Comparison of ENCODE assay signal across 23 mouse cellular contexts in the genomic region with DNA sequence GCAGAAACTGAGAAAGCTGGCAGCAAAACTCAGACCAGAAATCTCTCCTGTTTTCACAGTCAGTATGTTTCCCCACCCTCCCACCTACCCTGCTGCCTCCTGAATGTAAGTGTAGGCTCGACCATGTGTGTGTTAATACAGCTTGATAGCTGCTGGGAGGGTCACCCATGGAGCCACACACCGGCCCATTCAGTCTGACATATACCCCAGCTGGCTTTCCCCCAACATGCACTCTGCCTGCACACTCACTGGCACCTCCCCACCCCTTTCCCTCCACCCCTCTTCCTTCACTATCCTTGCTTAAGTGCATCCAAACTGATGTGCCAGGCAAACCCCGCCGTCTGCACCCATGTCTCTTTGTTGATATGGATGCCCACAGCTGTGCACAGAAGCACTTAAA. TPM values are rescaled to one million over a fixed set of nuclear protein-coding genes. Genes with fewer than 3 reads are reported as not detected.
DNase-seq lines count a peak whose midpoint lies in the region; ATAC-seq and TF ChIP-seq lines count a peak whose summit lies in the region.
"Had no signal": no experiment of that assay in that cellular context is flagged by ENCODE, and none has a peak within 500 bp of the region (broad histone marks: within the 10 kb centered on the region; RNA-seq: fewer than 3 reads in every experiment).

No protein-coding gene starts in this region.

- TF ChIP-seq CTCF in hindbrain, postnatal 0 days (IDR thresholded peaks at IDR 0.05; ENCODE audit: low read depth) = no peak

- H3K4me1 ChIP-seq in hindbrain, postnatal 0 days (ENCODE audit: insufficient read depth, low read length) = no peaks in the 10 kb centered on the region
- H3K4me1 ChIP-seq in hindbrain, embryonic 16.5 days (ENCODE audit: control insufficient read depth, insufficient read depth, low read depth, low read length) = peaks cover 4% of the 10 kb centered on the region
- peaks cover 47% of the 10 kb centered on the region for H3K4me1 ChIP-seq in limb, embryonic 10.5 days

- 0 out of 2 replicates have a peak, but pooled peaks have one; percentile 59 for ATAC-seq in hindbrain, postnatal 0 days
- ATAC-seq in hindbrain, embryonic 16.5 days = no peak
- ATAC-seq: activated CD4-positive, CD25-positive, alpha-beta regulatory T cell, adult 4 months; CD4-positive, CD25-positive, alpha-beta regulatory T cell, adult 4 months; forebrain, embryonic 13.5 days; forebrain, embryonic 15.5 days; Patski had no signal

- H3K36me3 ChIP-seq in hindbrain, postnatal 0 days (ENCODE audit: insufficient read depth, low read length) = no peaks in the 10 kb centered on the region
- no peaks in the 10 kb centered on the region for H3K36me3 ChIP-seq in hindbrain, embryonic 16.5 days (ENCODE audit: control insufficient read depth, insufficient read depth, low read length)
- no peaks in the 10 kb centered on the region for H3K36me3 ChIP-seq in limb, embryonic 10.5 days
- H3K36me3 ChIP-seq: embryonic facial prominence, embryonic 10.5 days; embryonic facial prominence, embryonic 12.5 days; forebrain, embryonic 15.5 days; G1E had no signal

- H3K4me3 ChIP-seq in hindbrain, postnatal 0 days (ENCODE audit: low read length) = no peak overlapping the region
- H3K4me3 ChIP-seq in hindbrain, embryonic 16.5 days (ENCODE audit: low read length) = no peak overlapping the region
- no peak overlapping the region for H3K4me3 ChIP-seq in limb, embryonic 10.5 days
- H3K4me3 ChIP-seq: embryonic facial prominence, embryonic 10.5 days; embryonic facial prominence, embryonic 12.5 days; forebrain, embryonic 13.5 days; forebrain, embryonic 15.5 days had no signal

- WGBS in hindbrain, postnatal 0 days = 60% methylated on average over 4 of the region's 4 CpGs
- WGBS in hindbrain, embryonic 16.5 days = 56% methylated on average over 4 of the region's 4 CpGs
- WGBS in limb, embryonic 10.5 days = 86% methylated on average over 4 of the region's 4 CpGs

- H3K27ac ChIP-seq in hindbrain, postnatal 0 days = no peak overlapping the region
- no peak overlapping the region for H3K27ac ChIP-seq in hindbrain, embryonic 16.5 days (ENCODE audit: low read depth, low read length)
- H3K27ac ChIP-seq in limb, embryonic 10.5 days = peak overlapping the region; percentile 90; the same call in 1 of the 2 replicates
- H3K27ac ChIP-seq: embryonic facial prominence, embryonic 10.5 days; embryonic facial prominence, embryonic 12.5 days; forebrain, embryonic 13.5 days; forebrain, embryonic 15.5 days had no signal

- no peaks in the 10 kb centered on the region for H3K27me3 ChIP-seq in hindbrain, postnatal 0 days (ENCODE audit: insufficient read depth, low read length)
- H3K27me3 ChIP-seq in hindbrain, embryonic 16.5 days (replicated peaks; ENCODE audit: control insufficient read depth, insufficient read depth, low read length) = peaks cover 6% of the 10 kb centered on the region
- H3K27me3 ChIP-seq in limb, embryonic 10.5 days (ENCODE audit: low read depth, poor library complexity, severe bottlenecking) = peaks cover 100% of the 10 kb centered on the region
- H3K27me3 ChIP-seq: CH12.LX; forebrain, embryonic 15.5 days had no signal

- H3K9ac ChIP-seq in hindbrain, postnatal 0 days (replicated peaks; ENCODE audit: low read length) = no peak overlapping the region
- H3K9ac ChIP-seq in hindbrain, embryonic 16.5 days (ENCODE audit: low read depth, low read length) = no peak overlapping the region
- H3K9ac ChIP-seq: embryonic facial prominence, embryonic 12.5 days; forebrain, embryonic 13.5 days; forebrain, embryonic 15.5 days had no signal

- H3K4me2 ChIP-seq in hindbrain, postnatal 0 days (ENCODE audit: low read depth, low read length) = no peak overlapping the region
- H3K4me2 ChIP-seq in hindbrain, embryonic 16.5 days (ENCODE audit: low read length) = no peak overlapping the region
- H3K4me2 ChIP-seq: embryonic facial prominence, embryonic 12.5 days; forebrain, embryonic 13.5 days; forebrain, embryonic 15.5 days had no signal

- no peaks in the 10 kb centered on the region for H3K9me3 ChIP-seq in hindbrain, postnatal 0 days (ENCODE audit: low read length)
- H3K9me3 ChIP-seq in hindbrain, embryonic 16.5 days (ENCODE audit: control insufficient read depth, low read length) = no peaks in the 10 kb centered on the region
- H3K9me3 ChIP-seq in limb, embryonic 10.5 days (replicated peaks) = no peaks in the 10 kb centered on the region
- H3K9me3 ChIP-seq: embryonic facial prominence, embryonic 10.5 days; embryonic facial prominence, embryonic 12.5 days; forebrain, embryonic 13.5 days; forebrain, embryonic 15.5 days; G1E had no signal

- DNase-seq in hindbrain, postnatal 0 days (ENCODE audit: low spot score) = no peak
- DNase-seq in limb, embryonic 10.5 days (ENCODE audit: low spot score) = no peak
- peak; percentile 53 for DNase-seq in retina, postnatal 1 day
- no peak for DNase-seq in frontal cortex, postnatal 10 days (ENCODE audit: low spot score in 2 of 2)
- DNase-seq: adrenal gland, adult 8-10 months; adrenal gland, postnatal 14 days; adrenal gland, postnatal 36 days; B cell, adult 2 months; cerebellum, adult 11-12 months; cerebellum, adult 2 months; cerebellum, adult 9-10 months; cerebellum, postnatal 10 days; cerebellum, postnatal 25 days had no signal

RNA-seq across cellular contexts. Expression of a gene that starts 26.0 kb away (rescaled TPM):
- total RNA-seq in hindbrain, postnatal 0 days (2014; rRNA removed) = 194 and 216 TPM in 2 replicates
- polyA plus RNA-seq in hindbrain, postnatal 0 days (2015; fragmentation: Nextera tagmentation; extraction: Ambion mirVana) = 335 and 344 TPM in 2 replicates
- polyA plus RNA-seq in hindbrain, embryonic 16.5 days (2015; fragmentation: Nextera tagmentation; extraction: Ambion mirVana) = 365 and 381 TPM in 2 replicates
- polyA plus RNA-seq in limb, embryonic 10.5 days (2016; fragmentation: Nextera tagmentation; extraction: Ambion mirVana) = 175 and 184 TPM in 2 replicates
